In genomic region chr11:115514238-115514663, GRCm38 (mm10) we compare ENCODE assay signal across 8 mouse cellular contexts. TPM values are rescaled to one million over a fixed set of nuclear protein-coding genes. Genes with fewer than 3 reads are reported as not detected.
DNase-seq lines count a peak whose midpoint lies in the region; ATAC-seq lines count a peak whose summit lies in the region.

Gene Jpt1 (minus strand): TSS chr11:115514387.

- peak; percentile 94 to 96 for ATAC-seq in hematopoietic stem cell, adult 5-6 weeks (replicated peaks in 1 of 2; ENCODE audit: insufficient read depth in 1 of 2, low FRiP score in 2 of 2, low TSS enrichment in 1 of 2, low read depth in 1 of 2, poor library complexity in 2 of 2, severe bottlenecking in 2 of 2)
- peak; percentile 98 for ATAC-seq in lung, embryonic 16.5 days (ENCODE audit: low read depth)

- no peaks in the 10 kb centered on the region for H3K27me3 ChIP-seq in lung, embryonic 16.5 days (ENCODE audit: control insufficient read depth, insufficient read depth, low read depth, low read length)

- H3K36me3 ChIP-seq in lung, embryonic 16.5 days (ENCODE audit: control insufficient read depth, insufficient read depth, low read length): no peaks in the 10 kb centered on the region

- peak; percentile 90 for DNase-seq in MEL-GATA-1-ER (ENCODE audit: extremely low read depth, low read depth)
- DNase-seq in cerebellum, adult 8-10 months: peak; percentile 98
- DNase-seq in forelimb bud, embryonic 11.5 days (ENCODE audit: low read depth, low spot score): peak; percentile 97
- peak; percentile 100 for DNase-seq in layer of hippocampus, adult 9-10 months (ENCODE audit: low spot score)
- DNase-seq in ovary, postnatal 10 days (ENCODE audit: low spot score): peak; percentile 98
- peak; percentile 95 to 97 for DNase-seq in thymus, postnatal 10 days (ENCODE audit: low spot score in 2 of 2)

- H3K9ac ChIP-seq in lung, embryonic 16.5 days (ENCODE audit: low read length): peak within 1 kb of the TSS; percentile 98

- peak within 1 kb of the TSS; percentile 90 for H3K27ac ChIP-seq in lung, embryonic 16.5 days (ENCODE audit: low read length)

- H3K4me3 ChIP-seq in lung, embryonic 16.5 days (ENCODE audit: low read length): peak within 1 kb of the TSS; percentile 100

- under 1% methylated on average over 24 of the region's 24 CpGs for WGBS in lung, embryonic 16.5 days

- peak within 1 kb of the TSS; percentile 81 for H3K4me2 ChIP-seq in lung, embryonic 16.5 days (ENCODE audit: low read depth, low read length)

- H3K4me1 ChIP-seq in lung, embryonic 16.5 days (replicated peaks; ENCODE audit: control insufficient read depth, insufficient read depth, low read length): peaks cover 39% of the 10 kb centered on the region

- H3K9me3 ChIP-seq in lung, embryonic 16.5 days (ENCODE audit: control insufficient read depth, low read length): no peaks in the 10 kb centered on the region

RNA-seq across cellular contexts. Expression of gene Jpt1, which starts in this region (rescaled TPM):
- total RNA-seq in hematopoietic stem cell, adult 5-6 weeks (2017): 122 and 126 TPM in 2 replicates
- 460 and 462 TPM in 2 replicates for polyA plus RNA-seq in lung, embryonic 16.5 days (2015; fragmentation: Nextera tagmentation; extraction: Ambion mirVana)

Comparison
In these comparisons a context has a peak if more than half of its experiments do, and no peak if none do; other contexts are left out.
1. Peak in every context shown above with its lines: DNase-seq, ATAC-seq, H3K4me3 ChIP-seq and H3K27ac ChIP-seq.